ENCODE assay signal across 11 mouse cellular contexts in the genomic region with DNA sequence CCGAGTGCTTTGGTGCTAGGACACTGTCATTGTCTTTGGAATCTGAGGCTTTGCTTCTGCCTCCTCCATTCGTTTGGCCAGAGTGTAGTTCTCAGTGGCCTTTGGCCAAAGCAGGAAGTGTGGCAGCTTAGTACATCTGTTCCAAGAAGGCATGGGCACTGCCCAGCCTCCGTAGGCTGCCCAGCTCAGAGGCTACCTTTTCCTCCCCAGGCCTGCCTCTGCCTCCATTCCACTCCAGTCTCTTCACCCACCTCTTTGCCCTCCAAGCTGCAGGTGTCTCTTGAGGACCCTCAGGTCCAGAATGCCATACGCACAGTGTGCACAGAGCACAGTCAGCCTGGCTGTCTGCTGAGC. TPM values are rescaled to one million over a fixed set of nuclear protein-coding genes. Genes with fewer than 3 reads are reported as not detected.
A peak's percentile ranks its signal among the peaks of the same experiment; 100 is the strongest.
DNase-seq lines count a peak whose midpoint lies in the region; ATAC-seq and TF ChIP-seq lines count a peak whose summit lies in the region.
"Had no signal": no experiment of that assay in that cellular context is flagged by ENCODE, and none has a peak within 500 bp of the region (broad histone marks: within the 10 kb centered on the region; RNA-seq: fewer than 3 reads in every experiment).

No protein-coding gene starts in this region.

- WGBS in heart, embryonic 11.5 days (ENCODE audit: insufficient replicate concordance), result 56% methylated on average over 4 of the region's 4 CpGs
- WGBS in embryonic facial prominence, embryonic 12.5 days, result 47% methylated on average over 4 of the region's 4 CpGs
- WGBS in liver, embryonic 14.5 days (ENCODE audit: insufficient replicate concordance), result 51% methylated on average over 4 of the region's 4 CpGs

- H3K9ac ChIP-seq in heart, embryonic 11.5 days (ENCODE audit: low read depth, low read length), result peak overlapping the region; percentile 1; the same call in 1 of the 2 replicates
- H3K9ac ChIP-seq in embryonic facial prominence, embryonic 12.5 days, result no peak overlapping the region
- H3K9ac ChIP-seq in liver, embryonic 14.5 days (replicated peaks), result peak overlapping the region; percentile 33; the same call in 1 of the 2 replicates

- DNase-seq in heart, adult 11 months, result no peak
- DNase-seq in layer of hippocampus, adult 2 months (ENCODE audit: low spot score in 2 of 2), result no peak
- no peak for DNase-seq in layer of hippocampus, adult 18-20 months (ENCODE audit: low spot score in 2 of 2)
- DNase-seq in liver, embryonic 14.5 days (ENCODE audit: low read depth in 3 of 3, low spot score in 3 of 3), result no peak
- DNase-seq in c-Kit-positive CD71-positive TER-119-positive erythroid progenitor cells, embryonic 14.5 days (ENCODE audit: low spot score), result no peak
- DNase-seq in gastrocnemius, postnatal 4 days (ENCODE audit: low spot score in 2 of 2), result no peak
- DNase-seq: thymus, postnatal 4 days had no signal

- no peak for TF ChIP-seq CTCF in layer of hippocampus, adult 2 months (conservative IDR thresholded peaks at IDR 0.05)
- no peak for TF ChIP-seq CTCF in liver, embryonic 14.5 days (IDR thresholded peaks at IDR 0.05; ENCODE audit: low read depth)

- peaks cover 47% of the 10 kb centered on the region for H3K4me1 ChIP-seq in heart, embryonic 11.5 days (ENCODE audit: control insufficient read depth, insufficient read depth, low read length)
- peaks cover 34% of the 10 kb centered on the region for H3K4me1 ChIP-seq in embryonic facial prominence, embryonic 12.5 days
- peaks cover 14 to 18% of the 10 kb centered on the region in 2 experiments for H3K4me1 ChIP-seq in liver, embryonic 14.5 days (replicated peaks; ENCODE audit: control insufficient read depth in 2 of 2, insufficient read depth in 2 of 2, low read length in 1 of 2)

- no peaks in the 10 kb centered on the region for H3K9me3 ChIP-seq in heart, embryonic 11.5 days (replicated peaks; ENCODE audit: control insufficient read depth, low read length)
- H3K9me3 ChIP-seq in embryonic facial prominence, embryonic 12.5 days, result no peaks in the 10 kb centered on the region
- no peaks in the 10 kb centered on the region for H3K9me3 ChIP-seq in liver, embryonic 14.5 days (ENCODE audit: control insufficient read depth, low read length)

- peak overlapping the region; percentile 36; the same call in 1 of the 2 replicates for H3K4me2 ChIP-seq in heart, embryonic 11.5 days
- 0 out of 2 replicates have a peak overlapping the region, but pooled peaks have one; percentile 5 for H3K4me2 ChIP-seq in embryonic facial prominence, embryonic 12.5 days (replicated peaks)
- peak overlapping the region; percentile 50 for H3K4me2 ChIP-seq in liver, embryonic 14.5 days (ENCODE audit: low read depth)

- no peak for ATAC-seq in heart, embryonic 11.5 days (replicated peaks; ENCODE audit: insufficient number of reproducible peaks, low FRiP score, low TSS enrichment)
- no peak for ATAC-seq in embryonic facial prominence, embryonic 12.5 days (ENCODE audit: insufficient number of reproducible peaks, insufficient read depth, low FRiP score, low TSS enrichment)
- peak; percentile 4; the same call in 1 of the 2 replicates for ATAC-seq in liver, embryonic 14.5 days (ENCODE audit: insufficient read depth)

- H3K27me3 ChIP-seq in heart, embryonic 11.5 days (ENCODE audit: control insufficient read depth, insufficient read depth, low read length), result no peaks in the 10 kb centered on the region
- no peaks in the 10 kb centered on the region for H3K27me3 ChIP-seq in embryonic facial prominence, embryonic 12.5 days
- no peaks in the 10 kb centered on the region for H3K27me3 ChIP-seq in liver, embryonic 14.5 days (ENCODE audit: control insufficient read depth, insufficient read depth, low read length)

- H3K36me3 ChIP-seq in heart, embryonic 11.5 days (ENCODE audit: control insufficient read depth, insufficient read depth, low read length), result no peaks in the 10 kb centered on the region; the same call in none of the 2 replicates
- H3K36me3 ChIP-seq in embryonic facial prominence, embryonic 12.5 days, result no peaks in the 10 kb centered on the region
- H3K36me3 ChIP-seq in liver, embryonic 14.5 days (replicated peaks; ENCODE audit: control insufficient read depth, insufficient read depth, low read depth), result no peaks in the 10 kb centered on the region

- H3K27ac ChIP-seq in heart, embryonic 11.5 days (ENCODE audit: low read depth, low read length), result peak overlapping the region; percentile 88
- H3K27ac ChIP-seq in layer of hippocampus, adult 2 months, result peak overlapping the region; percentile 25; the same call in 1 of the 2 replicates
- no peak overlapping the region for H3K27ac ChIP-seq in embryonic facial prominence, embryonic 12.5 days
- peak overlapping the region; percentile 49 for H3K27ac ChIP-seq in liver, embryonic 14.5 days

- no peak overlapping the region for H3K4me3 ChIP-seq in heart, embryonic 11.5 days (ENCODE audit: low read depth, low read length)
- no peak overlapping the region for H3K4me3 ChIP-seq in layer of hippocampus, adult 2 months
- H3K4me3 ChIP-seq in embryonic facial prominence, embryonic 12.5 days, result no peak overlapping the region
- no peak overlapping the region for H3K4me3 ChIP-seq in liver, embryonic 14.5 days (ENCODE audit: insufficient read depth in 1 of 2, low read depth in 2 of 2, low read length in 2 of 2)

- TF ChIP-seq EP300 in liver, embryonic 14.5 days (IDR thresholded peaks at IDR 0.05; ENCODE audit: low read depth), result no peak

RNA-seq across cellular contexts. Expression of a gene that starts 9.9 kb away (rescaled TPM):
- 7.8 and 9.0 TPM in 2 replicates for polyA plus RNA-seq in heart, embryonic 11.5 days (2014; fragmentation: Nextera tagmentation; extraction: Ambion mirVana)
- 1 to 10 TPM; 5.6 to 6.4 TPM for total RNA-seq in layer of hippocampus, adult 2 months (2021)
- 1 to 10 TPM; 5.0 to 6.5 TPM for total RNA-seq in layer of hippocampus, adult 18-20 months (2021)
- 9.7 and 10.6 TPM in 2 replicates for polyA plus RNA-seq in embryonic facial prominence, embryonic 12.5 days (2016; fragmentation: Nextera tagmentation; extraction: Ambion mirVana)
- 1.1 and 1.2 TPM in 2 replicates for polyA plus RNA-seq in liver, embryonic 14.5 days (2012; rRNA removed)
- 0.58 and 0.59 TPM in 2 replicates for polyA plus RNA-seq in liver, embryonic 14.5 days (2014; fragmentation: Nextera tagmentation; extraction: Ambion mirVana)
- 10 to 100 TPM; 47.5 to 49.4 TPM for total RNA-seq in gastrocnemius, postnatal 4 days (2021)

RNA-seq across cellular contexts. Expression of a gene that starts 27.3 kb away (rescaled TPM):
- not detected in 2 replicates for polyA plus RNA-seq in heart, embryonic 11.5 days (2014; fragmentation: Nextera tagmentation; extraction: Ambion mirVana)
- total RNA-seq in layer of hippocampus, adult 2 months (2021), result not detected
- total RNA-seq in layer of hippocampus, adult 18-20 months (2021), result not detected
- 0.09 TPM in 1 of 2 replicates, not detected in the other for polyA plus RNA-seq in embryonic facial prominence, embryonic 12.5 days (2016; fragmentation: Nextera tagmentation; extraction: Ambion mirVana)
- polyA plus RNA-seq in liver, embryonic 14.5 days (2012; rRNA removed), result not detected in 2 replicates
- not detected in 2 replicates for polyA plus RNA-seq in liver, embryonic 14.5 days (2014; fragmentation: Nextera tagmentation; extraction: Ambion mirVana)
- total RNA-seq in gastrocnemius, postnatal 4 days (2021), result not detected
- total RNA-seq: neutrophil, adult 5-6 weeks had no signal
- polyA plus RNA-seq: intestine, embryonic 14.5 days had no signal

RNA-seq across cellular contexts. Expression of a gene that starts 32.9 kb away (rescaled TPM):
- 15.9 and 22.6 TPM in 2 replicates for polyA plus RNA-seq in heart, embryonic 11.5 days (2014; fragmentation: Nextera tagmentation; extraction: Ambion mirVana)
- 10 to 100 TPM; 42.3 to 43.0 TPM for total RNA-seq in layer of hippocampus, adult 2 months (2021)
- total RNA-seq in layer of hippocampus, adult 18-20 months (2021), result 10 to 100 TPM; 41.6 to 45.4 TPM
- 30.3 and 33.4 TPM in 2 replicates for polyA plus RNA-seq in embryonic facial prominence, embryonic 12.5 days (2016; fragmentation: Nextera tagmentation; extraction: Ambion mirVana)
- 6.0 and 6.5 TPM in 2 replicates for polyA plus RNA-seq in liver, embryonic 14.5 days (2012; rRNA removed)
- polyA plus RNA-seq in liver, embryonic 14.5 days (2014; fragmentation: Nextera tagmentation; extraction: Ambion mirVana), result 7.0 and 10.1 TPM in 2 replicates
- 10 to 100 TPM; 21.3 to 26.0 TPM for total RNA-seq in gastrocnemius, postnatal 4 days (2021)

RNA-seq across cellular contexts. Expression of a gene that starts 54.6 kb away (rescaled TPM):
- polyA plus RNA-seq in heart, embryonic 11.5 days (2014; fragmentation: Nextera tagmentation; extraction: Ambion mirVana), result 27.4 and 27.5 TPM in 2 replicates
- 1 to 10 TPM; 6.5 to 7.7 TPM for total RNA-seq in layer of hippocampus, adult 2 months (2021)
- 10 to 100 TPM in 1 of 2 experiments, 1 to 10 TPM in 1; 8.1 to 10.2 TPM for total RNA-seq in layer of hippocampus, adult 18-20 months (2021)
- polyA plus RNA-seq in embryonic facial prominence, embryonic 12.5 days (2016; fragmentation: Nextera tagmentation; extraction: Ambion mirVana), result 1.0 and 2.3 TPM in 2 replicates
- polyA plus RNA-seq in liver, embryonic 14.5 days (2012; rRNA removed), result 0.16 and 0.18 TPM in 2 replicates
- polyA plus RNA-seq in liver, embryonic 14.5 days (2014; fragmentation: Nextera tagmentation; extraction: Ambion mirVana), result 0.04 TPM in 1 of 2 replicates, not detected in the other
- under 1 TPM in 1 of 2 experiments, not detected in 1; 0.32 TPM for total RNA-seq in gastrocnemius, postnatal 4 days (2021)
- total RNA-seq: neutrophil, adult 5-6 weeks had no signal

Comparison
In these comparisons a context has a peak if more than half of its experiments do, and no peak if none do; other contexts are left out.
1. RNA of a gene that starts 9.9 kb away (total RNA-seq): 47.5 to 49.4 TPM in gastrocnemius, postnatal 4 days; 5.0 to 6.5 TPM in layer of hippocampus, adult 18-20 months and 5.6 to 6.4 TPM in layer of hippocampus, adult 2 months; every median in the first group is over 4 times any median in the second.
2. Peak in every context shown above with its lines, with median percentiles within 50 percentile points of each other: H3K4me2 ChIP-seq.